Mouse (Mus musculus): ENCODE measurements around the gene A930009A15Rik.

A930009A15Rik gene

GRCm38 (mm10) chr10:115579494-115579893 lies 9.7 kb downstream of the A930009A15Rik start:
- no peak for DNase-seq (ENCODE audit: low spot score)

GRCm38 (mm10) chr10:115581971-115582370 lies 12.2 kb downstream of the A930009A15Rik start:
- DNase-seq (ENCODE audit: low spot score) = no peak

- no peak for DNase-seq (ENCODE audit: low spot score)
These were observed 13.3 kb downstream of the A930009A15Rik start for GRCm38 (mm10) chr10:115583071-115583470.

GRCm38 (mm10) chr10:115584656-115585055 lies 14.9 kb downstream of the A930009A15Rik start:
- DNase-seq (ENCODE audit: low spot score) = no peak

- no peak for DNase-seq (ENCODE audit: low spot score)
These were observed 15.9 kb downstream of the A930009A15Rik start for GRCm38 (mm10) chr10:115585491-115586245.

- no peak for DNase-seq (ENCODE audit: low spot score)
These were observed 16.8 kb downstream of the A930009A15Rik start for GRCm38 (mm10) chr10:115586246-115587231.

- DNase-seq (ENCODE audit: low spot score) = peak; percentile 18
These were observed 17.6 kb downstream of the A930009A15Rik start, which contains the start of gene Lgr5 for GRCm38 (mm10) chr10:115587301-115587969. Gene Lgr5 (minus strand): TSS chr10:115587780.

GRCm38 (mm10) chr10:115587979-115588378 lies 18.2 kb downstream of the A930009A15Rik start:
- no peak for DNase-seq (ENCODE audit: low spot score)

GRCm38 (mm10) chr10:115593221-115593620 lies 23.4 kb downstream of the A930009A15Rik start:
- DNase-seq (ENCODE audit: low spot score) = no peak

- DNase-seq (ENCODE audit: low spot score) = no peak
These were observed 23.9 kb downstream of the A930009A15Rik start for GRCm38 (mm10) chr10:115593651-115594050.

- no peak for DNase-seq (ENCODE audit: low spot score)
These were observed 26.0 kb downstream of the A930009A15Rik start for GRCm38 (mm10) chr10:115595748-115596147.

GRCm38 (mm10) chr10:115617456-115618287 lies 47.9 kb downstream of the A930009A15Rik start:
- no peak for DNase-seq (ENCODE audit: low spot score)

- no peak for DNase-seq (ENCODE audit: low spot score)
These were observed 48.6 kb downstream of the A930009A15Rik start for GRCm38 (mm10) chr10:115618288-115618856.

GRCm38 (mm10) chr10:115623481-115623880 lies 53.7 kb downstream of the A930009A15Rik start:
- DNase-seq (ENCODE audit: low spot score) = no peak

- DNase-seq (ENCODE audit: low spot score) = no peak
These were observed 54.3 kb downstream of the A930009A15Rik start for GRCm38 (mm10) chr10:115623956-115624671.

GRCm38 (mm10) chr10:115624957-115625356 lies 55.2 kb downstream of the A930009A15Rik start:
- no peak for DNase-seq (ENCODE audit: low spot score)

GRCm38 (mm10) chr10:115626678-115627077 lies 56.9 kb downstream of the A930009A15Rik start:
- DNase-seq (ENCODE audit: low spot score) = no peak
